Mouse (Mus musculus): Measurements from ENCODE around the gene Mdfi. TPM values are rescaled to one million over a fixed set of nuclear protein-coding genes. Genes with fewer than 3 reads are reported as not detected.
A peak's percentile ranks its signal among the peaks of the same experiment; 100 is the strongest.

Mdfi gene
- polyA plus RNA-seq, 1 experiment from 2014 or later: 35.6 TPM

DNA sequence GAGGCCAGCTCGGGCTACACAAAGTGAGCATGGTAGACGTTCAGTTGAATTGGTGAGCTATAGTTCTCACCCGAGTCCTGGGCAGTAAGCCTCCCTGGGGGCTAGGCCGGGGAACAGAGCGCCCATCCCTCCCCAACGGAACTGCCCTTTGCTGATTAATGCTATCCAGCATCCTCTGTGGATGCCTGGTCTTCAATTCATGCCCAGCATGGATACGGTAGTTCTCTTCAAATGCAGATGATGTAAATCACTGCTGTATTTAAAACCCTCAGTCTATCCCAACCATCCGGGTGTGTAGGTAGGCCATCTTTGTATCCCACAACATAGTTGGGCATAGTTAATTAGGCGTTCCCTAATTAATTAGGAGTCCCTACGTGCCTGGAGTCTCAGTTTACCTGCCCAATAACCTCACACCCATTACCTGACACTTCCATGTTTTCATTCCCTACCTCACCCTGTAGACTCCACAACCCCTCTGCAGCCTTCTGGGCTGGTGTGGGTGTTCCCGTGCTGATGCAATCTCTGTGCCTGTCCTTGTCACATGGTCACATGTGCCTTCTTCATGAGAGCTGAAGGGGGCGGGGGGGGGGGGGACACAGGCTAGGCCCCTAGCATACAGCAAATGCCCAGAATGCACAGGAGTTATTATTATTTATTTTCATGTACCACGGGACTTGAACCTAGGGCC is 16.3 kb downstream of the Mdfi start:
- H3K4me1 ChIP-seq: peaks cover 58% of the 10 kb centered on the region
- H3K4me3 ChIP-seq: no peak overlapping the region
- WGBS: 82% methylated on average over 13 of the region's 13 CpGs
- no peak overlapping the region for H3K4me2 ChIP-seq (replicated peaks)
- H3K36me3 ChIP-seq: peaks cover 81% of the 10 kb centered on the region
- no peaks in the 10 kb centered on the region for H3K27me3 ChIP-seq
- no peak overlapping the region for H3K27ac ChIP-seq
- H3K9ac ChIP-seq: no peak overlapping the region
- no peak for ATAC-seq (ENCODE audit: insufficient number of reproducible peaks, insufficient read depth, low FRiP score, low TSS enrichment)
- no peaks in the 10 kb centered on the region for H3K9me3 ChIP-seq

DNA sequence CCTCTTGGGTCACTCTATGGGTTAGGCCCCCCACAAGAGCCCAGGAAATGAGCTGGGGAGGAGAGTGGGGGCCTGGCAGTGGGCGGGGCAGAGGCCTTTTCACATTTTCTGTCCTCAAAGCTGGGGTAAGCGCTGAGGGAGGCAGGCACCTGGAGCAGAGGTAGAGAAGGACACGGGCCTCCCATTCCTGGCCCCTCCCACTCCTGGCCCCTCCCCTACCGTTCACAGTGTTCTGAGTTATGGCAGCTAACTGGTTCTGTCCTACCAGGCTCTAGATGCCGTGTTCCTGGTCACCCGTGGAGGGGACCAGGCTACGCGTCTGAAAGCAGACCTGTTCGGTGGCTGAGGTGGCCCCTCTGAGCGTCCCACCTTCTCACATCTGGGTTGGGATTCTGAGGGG is 19.0 kb downstream of the Mdfi start:
- WGBS: 48% methylated on average over 10 of the region's 10 CpGs
- 0 out of 2 replicates have a peak overlapping the region, but pooled peaks have one; percentile 73 for H3K27ac ChIP-seq
- H3K9ac ChIP-seq: no peak overlapping the region
- peaks cover 55% of the 10 kb centered on the region for H3K36me3 ChIP-seq
- H3K4me3 ChIP-seq: no peak overlapping the region
- H3K27me3 ChIP-seq: no peaks in the 10 kb centered on the region
- peaks cover 42% of the 10 kb centered on the region for H3K4me1 ChIP-seq
- no peak overlapping the region for H3K4me2 ChIP-seq (replicated peaks)
- ATAC-seq (ENCODE audit: insufficient number of reproducible peaks, insufficient read depth, low FRiP score, low TSS enrichment): no peak
- no peaks in the 10 kb centered on the region for H3K9me3 ChIP-seq

DNA sequence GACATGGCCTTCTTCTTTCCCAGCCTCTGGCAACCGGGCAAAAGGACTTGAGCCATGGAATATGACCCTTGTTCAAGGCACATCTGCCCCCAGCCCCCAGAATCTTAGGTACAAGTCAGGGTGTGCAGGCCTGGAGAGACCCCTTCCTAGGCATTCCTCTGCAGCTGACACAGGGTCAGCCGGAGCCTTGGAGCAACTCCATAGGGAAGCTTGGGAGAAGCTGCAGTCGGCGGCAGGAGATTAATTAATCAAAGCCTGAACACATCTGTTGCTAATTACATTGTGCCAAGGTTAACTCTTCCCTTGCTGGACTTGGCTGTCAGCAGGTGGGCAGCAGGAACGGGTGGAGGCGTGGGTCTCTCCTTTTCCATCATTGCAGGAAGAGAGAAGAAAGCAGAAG is 20.0 kb downstream of the Mdfi start:
- peaks cover 42% of the 10 kb centered on the region for H3K4me1 ChIP-seq
- H3K27ac ChIP-seq: peak overlapping the region; percentile 73
- no peak overlapping the region for H3K4me2 ChIP-seq (replicated peaks)
- H3K4me3 ChIP-seq: no peak overlapping the region
- H3K27me3 ChIP-seq: no peaks in the 10 kb centered on the region
- no peaks in the 10 kb centered on the region for H3K9me3 ChIP-seq
- H3K9ac ChIP-seq: 0 out of 2 replicates have a peak overlapping the region, but pooled peaks have one; percentile 17
- WGBS: 10% methylated on average over 6 of the region's 6 CpGs
- H3K36me3 ChIP-seq: peaks cover 47% of the 10 kb centered on the region
- ATAC-seq (ENCODE audit: insufficient number of reproducible peaks, insufficient read depth, low FRiP score, low TSS enrichment): no peak

- Histone ChIP-seq H3K36me3 (peaks cover 38% of the 10 kb centered on the region), H3K4me3 (no peak overlapping the region), H3K27ac (peak overlapping the region; percentile 73), H3K9me3 (no peaks in the 10 kb centered on the region), H3K4me2 (replicated peaks) (no peak overlapping the region), H3K9ac (no peak overlapping the region), H3K27me3 (no peaks in the 10 kb centered on the region), H3K4me1 (peaks cover 42% of the 10 kb centered on the region)
- WGBS: 16% methylated on average over 5 of the region's 5 CpGs
- 0 out of 2 replicates have a peak, but pooled peaks have one; percentile 57 for ATAC-seq (ENCODE audit: insufficient number of reproducible peaks, insufficient read depth, low FRiP score, low TSS enrichment)
These were observed 20.9 kb downstream of the Mdfi start for GRCm38 (mm10) chr17:47813616-47814015.

- ATAC-seq (ENCODE audit: insufficient number of reproducible peaks, insufficient read depth, low FRiP score, low TSS enrichment): no peak
- WGBS: 80% methylated on average over 6 of the region's 6 CpGs
- Histone ChIP-seq H3K36me3 (peaks cover 24% of the 10 kb centered on the region), H3K4me2 (replicated peaks) (no peak overlapping the region), H3K4me3 (no peak overlapping the region), H3K9me3 (no peaks in the 10 kb centered on the region), H3K27me3 (no peaks in the 10 kb centered on the region), H3K9ac (no peak overlapping the region), H3K4me1 (peaks cover 42% of the 10 kb centered on the region), H3K27ac (no peak overlapping the region)
These were observed 22.3 kb downstream of the Mdfi start for GRCm38 (mm10) chr17:47812200-47812599.

GRCm38 (mm10) chr17:47811265-47811800 is 23.2 kb downstream of the Mdfi start:
- Histone ChIP-seq H3K27me3 (no peaks in the 10 kb centered on the region), H3K9me3 (no peaks in the 10 kb centered on the region), H3K4me2 (replicated peaks) (no peak overlapping the region), H3K27ac (no peak overlapping the region; the same call in 1 of the 2 replicates), H3K4me3 (no peak overlapping the region), H3K36me3 (peaks cover 19% of the 10 kb centered on the region), H3K4me1 (peaks cover 40% of the 10 kb centered on the region), H3K9ac (no peak overlapping the region)
- 68% methylated on average over 15 of the region's 15 CpGs for WGBS
- no peak for ATAC-seq (ENCODE audit: insufficient number of reproducible peaks, insufficient read depth, low FRiP score, low TSS enrichment)

- Histone ChIP-seq H3K4me2 (replicated peaks) (no peak overlapping the region), H3K9me3 (no peaks in the 10 kb centered on the region), H3K9ac (no peak overlapping the region), H3K4me1 (peaks cover 22% of the 10 kb centered on the region), H3K4me3 (no peak overlapping the region), H3K36me3 (no peaks in the 10 kb centered on the region), H3K27ac (no peak overlapping the region), H3K27me3 (no peaks in the 10 kb centered on the region)
- no peak for ATAC-seq (ENCODE audit: insufficient number of reproducible peaks, insufficient read depth, low FRiP score, low TSS enrichment)
- WGBS: 49% methylated on average over 9 of the region's 9 CpGs
These were observed 28.3 kb downstream of the Mdfi start for GRCm38 (mm10) chr17:47806230-47806629.

GRCm38 (mm10) chr17:47805047-47805835 is 29.2 kb downstream of the Mdfi start:
- Histone ChIP-seq H3K27me3 (no peaks in the 10 kb centered on the region), H3K4me2 (replicated peaks) (no peak overlapping the region), H3K4me3 (no peak overlapping the region), H3K4me1 (peaks cover 22% of the 10 kb centered on the region), H3K36me3 (no peaks in the 10 kb centered on the region), H3K9me3 (no peaks in the 10 kb centered on the region), H3K9ac (no peak overlapping the region), H3K27ac (no peak overlapping the region)
- ATAC-seq (ENCODE audit: insufficient number of reproducible peaks, insufficient read depth, low FRiP score, low TSS enrichment): no peak
- 34% methylated on average over 13 of the region's 13 CpGs for WGBS

- 87% methylated on average over 4 of the region's 4 CpGs for WGBS
- H3K9ac ChIP-seq: no peak overlapping the region
- no peak overlapping the region for H3K27ac ChIP-seq
- H3K36me3 ChIP-seq: no peaks in the 10 kb centered on the region
- no peak overlapping the region for H3K4me2 ChIP-seq (replicated peaks)
- no peak for ATAC-seq (ENCODE audit: insufficient number of reproducible peaks, insufficient read depth, low FRiP score, low TSS enrichment)
- no peaks in the 10 kb centered on the region for H3K27me3 ChIP-seq
- no peaks in the 10 kb centered on the region for H3K9me3 ChIP-seq
- H3K4me1 ChIP-seq: peaks cover 22% of the 10 kb centered on the region
- no peak overlapping the region for H3K4me3 ChIP-seq
These were observed 30.8 kb downstream of the Mdfi start for GRCm38 (mm10) chr17:47803662-47804061.

DNA sequence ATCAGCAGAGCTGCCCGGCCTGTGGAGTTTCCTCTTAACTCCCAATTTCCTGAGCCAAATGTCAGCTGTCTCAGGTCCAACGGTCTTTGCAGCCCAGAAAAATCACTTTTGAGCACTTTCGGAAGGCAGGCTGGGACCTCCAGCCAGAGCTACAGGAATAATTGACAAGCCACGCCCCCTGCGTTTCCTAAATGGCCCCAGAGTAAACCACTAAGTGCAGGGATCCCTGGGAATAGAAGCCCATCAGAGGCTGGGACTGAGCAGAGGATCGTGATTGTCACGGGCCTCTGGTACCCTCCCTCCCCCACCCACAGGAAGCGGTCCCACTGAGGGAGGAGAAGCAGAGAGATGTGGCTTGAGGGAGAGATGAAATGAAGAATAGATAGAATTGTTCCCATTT is 31.7 kb downstream of the Mdfi start:
- Histone ChIP-seq H3K4me1 (peaks cover 22% of the 10 kb centered on the region), H3K4me3 (no peak overlapping the region), H3K36me3 (no peaks in the 10 kb centered on the region), H3K9me3 (no peaks in the 10 kb centered on the region), H3K27ac (peak overlapping the region; percentile 9; the same call in 1 of the 2 replicates), H3K9ac (no peak overlapping the region), H3K4me2 (replicated peaks) (no peak overlapping the region), H3K27me3 (no peaks in the 10 kb centered on the region)
- 6% methylated on average over 8 of the region's 8 CpGs for WGBS
- no peak for ATAC-seq (ENCODE audit: insufficient number of reproducible peaks, insufficient read depth, low FRiP score, low TSS enrichment)

- H3K9ac ChIP-seq: no peak overlapping the region
- no peaks in the 10 kb centered on the region for H3K9me3 ChIP-seq
- no peak overlapping the region for H3K4me3 ChIP-seq
- H3K36me3 ChIP-seq: no peaks in the 10 kb centered on the region
- no peak for ATAC-seq (ENCODE audit: insufficient number of reproducible peaks, insufficient read depth, low FRiP score, low TSS enrichment)
- no peak overlapping the region for H3K27ac ChIP-seq
- 72% methylated on average over 9 of the region's 9 CpGs for WGBS
- no peaks in the 10 kb centered on the region for H3K27me3 ChIP-seq
- H3K4me2 ChIP-seq (replicated peaks): no peak overlapping the region
- H3K4me1 ChIP-seq: peaks cover 20% of the 10 kb centered on the region
These were observed 37.1 kb downstream of the Mdfi start for GRCm38 (mm10) chr17:47797383-47797782.

- Histone ChIP-seq H3K9me3 (no peaks in the 10 kb centered on the region), H3K4me1 (peaks cover 19% of the 10 kb centered on the region; the same call in 1 of the 2 replicates), H3K9ac (no peak overlapping the region), H3K4me2 (replicated peaks) (no peak overlapping the region), H3K27ac (no peak overlapping the region), H3K27me3 (no peaks in the 10 kb centered on the region), H3K4me3 (no peak overlapping the region), H3K36me3 (no peaks in the 10 kb centered on the region)
- WGBS: 67% methylated on average over 4 of the region's 4 CpGs
- no peak for ATAC-seq (ENCODE audit: insufficient number of reproducible peaks, insufficient read depth, low FRiP score, low TSS enrichment)
These were observed 37.5 kb downstream of the Mdfi start for GRCm38 (mm10) chr17:47796968-47797367.
